Mouse (Mus musculus) hindbrain, postnatal 0 days (tissue): ENCODE data around the gene Oas1g. TPM values are rescaled to one million over a fixed set of nuclear protein-coding genes. Genes with fewer than 3 reads are reported as not detected.

ENCODE experiments used
- ATAC-seq: fragments of 200-750 bp; cut with Nextera tagmentation; 2 replicates; pipeline ENCODE4 v1.8.0; 2017; ENCODE audit warnings: mild to moderate bottlenecking, moderate TSS enrichment, moderate library complexity
- DNase-seq: peaks from one replicate; pipeline ENCODE4 v3.0.0-alpha.2; 2015; ENCODE audit warnings: low spot score
- H3K27ac ChIP-seq: fragments of 300-500 bp; sonication (generic); 2 replicates; pipeline ENCODE4 v1.5.1; 2014; ENCODE audit warnings: mild to moderate bottlenecking
- H3K27me3 ChIP-seq: fragments of 300-500 bp; sonication (generic); 2 replicates; pipeline ENCODE4 v1.6.1; 2014; ENCODE audit warnings: low read length, mixed read lengths; ENCODE audit not compliant: insufficient read depth
- H3K36me3 ChIP-seq: fragments of 300-500 bp; sonication (generic); 2 replicates; pipeline ENCODE4 v1.6.1; 2014; ENCODE audit warnings: low read length, mixed read lengths; ENCODE audit not compliant: insufficient read depth
- H3K4me1 ChIP-seq: fragments of 300-500 bp; sonication (generic); 2 replicates; pipeline ENCODE4 v1.6.1; 2014; ENCODE audit warnings: antibody characterized with exemption, low read length, mixed read lengths; ENCODE audit not compliant: insufficient read depth
- H3K4me2 ChIP-seq: fragments of 300-500 bp; sonication (generic); 2 replicates; pipeline ENCODE4 v1.6.1; 2014; ENCODE audit warnings: low read depth, mild to moderate bottlenecking, low read length, moderate library complexity, mixed read lengths
- H3K4me3 ChIP-seq: fragments of 300-500 bp; sonication (generic); 2 replicates; pipeline ENCODE4 v1.5.1; 2014; ENCODE audit warnings: low read length
- H3K9ac ChIP-seq: fragments of 300-500 bp; sonication (generic); replicated peaks from 2 replicates; pipeline ENCODE4 v1.6.1; 2014; ENCODE audit warnings: mild to moderate bottlenecking, low read length, moderate library complexity, mixed read lengths
- H3K9me3 ChIP-seq: fragments of 300-500 bp; sonication (generic); 2 replicates; pipeline ENCODE4 v1.6.1; 2016; ENCODE audit warnings: low read length, mixed read lengths
- CTCF ChIP-seq: IDR thresholded peaks from 2 replicates; pipeline ENCODE4 v1.5.1; 2016; ENCODE audit warnings: antibody characterized with exemption, control low read depth, low read depth
- WGBS: fragments of 180-500 bp; shearing (Covaris S2); extraction: QIAGEN DNeasy Blood & Tissue Kit; methylation state at CpG from one replicate; pipeline ENCODE4 v1.1.7; 2014; 5-methylcytosine and 5-hydroxymethylcytosine counted together
- polyA plus RNA-seq: library from polyadenylated mRNA; unstranded; fragments of >200 nt; fragmentation: Nextera tagmentation; extraction: Ambion mirVana; gene quantifications from 2 replicates; pipeline ENCODE4 v1.2.1, GENCODE M21; 2015
- total RNA-seq: library from RNA; depleted of rRNA; stranded (reverse); fragments of >200 nt; gene quantifications from 2 replicates; pipeline ENCODE4 v1.2.3, GENCODE M21; 2014

The Oas1g gene
- total and polyA plus RNA-seq, 2 experiments from 2014 or later: 0.26 to 1.4 TPM

GRCm38 (mm10) chr5:120871469-120871868 is 15.9 kb downstream of the Oas1g start:
- Histone ChIP-seq H3K9me3 (no peaks in the 10 kb centered on the region), H3K4me3 (no peak overlapping the region), H3K27me3 (no peaks in the 10 kb centered on the region), H3K4me2 (no peak overlapping the region), H3K9ac (no peak overlapping the region), H3K27ac (no peak overlapping the region), H3K36me3 (no peaks in the 10 kb centered on the region), H3K4me1 (no peaks in the 10 kb centered on the region)
- DNase-seq (no peak), ATAC-seq (no peak)
- no peak for TF ChIP-seq CTCF
- WGBS: 59% methylated on average over 2 of the region's 2 CpGs

- H3K36me3 ChIP-seq: no peaks in the 10 kb centered on the region
- no peaks in the 10 kb centered on the region for H3K9me3 ChIP-seq
- DNase-seq (no peak), ATAC-seq (no peak; the same call in 1 of the 2 replicates)
- WGBS: 84% methylated on average over 7 of the region's 7 CpGs
- no peaks in the 10 kb centered on the region for H3K27me3 ChIP-seq
- no peak overlapping the region for H3K9ac ChIP-seq
- no peak overlapping the region for H3K27ac ChIP-seq
- no peaks in the 10 kb centered on the region for H3K4me1 ChIP-seq
- no peak overlapping the region for H3K4me2 ChIP-seq
- no peak overlapping the region for H3K4me3 ChIP-seq
- no peak for TF ChIP-seq CTCF
Observed at GRCm38 (mm10) chr5:120870782-120871181, 16.6 kb downstream of the Oas1g start.

GRCm38 (mm10) chr5:120870081-120870480 is 17.3 kb downstream of the Oas1g start:
- no peaks in the 10 kb centered on the region for H3K27me3 ChIP-seq
- no peaks in the 10 kb centered on the region for H3K4me1 ChIP-seq
- H3K9me3 ChIP-seq: no peaks in the 10 kb centered on the region
- H3K4me2 ChIP-seq: no peak overlapping the region
- H3K36me3 ChIP-seq: no peaks in the 10 kb centered on the region
- no peak overlapping the region for H3K9ac ChIP-seq
- ATAC-seq: no peak
- no peak overlapping the region for H3K27ac ChIP-seq
- no peak for DNase-seq
- 59% methylated on average over 3 of the region's 3 CpGs for WGBS
- no peak for TF ChIP-seq CTCF
- H3K4me3 ChIP-seq: no peak overlapping the region

GRCm38 (mm10) chr5:120869436-120870015 is 17.9 kb downstream of the Oas1g start:
- no peaks in the 10 kb centered on the region for H3K36me3 ChIP-seq
- TF ChIP-seq CTCF: no peak
- H3K4me1 ChIP-seq: no peaks in the 10 kb centered on the region
- H3K4me2 ChIP-seq: no peak overlapping the region
- DNase-seq (no peak), ATAC-seq (no peak)
- H3K27ac ChIP-seq: no peak overlapping the region
- no peak overlapping the region for H3K9ac ChIP-seq
- no peaks in the 10 kb centered on the region for H3K9me3 ChIP-seq
- no peaks in the 10 kb centered on the region for H3K27me3 ChIP-seq
- H3K4me3 ChIP-seq: no peak overlapping the region
- WGBS: 87% methylated on average over 7 of the region's 7 CpGs

- TF ChIP-seq CTCF: peak; percentile 17; the same call in 1 of the 2 replicates
- Histone ChIP-seq H3K4me2 (no peak overlapping the region), H3K4me1 (no peaks in the 10 kb centered on the region), H3K27ac (no peak overlapping the region), H3K9me3 (no peaks in the 10 kb centered on the region), H3K9ac (no peak overlapping the region), H3K36me3 (no peaks in the 10 kb centered on the region), H3K27me3 (no peaks in the 10 kb centered on the region), H3K4me3 (no peak overlapping the region)
- DNase-seq (peak; percentile 5), ATAC-seq (no peak)
- 72% methylated on average over 3 of the region's 3 CpGs for WGBS
Observed at GRCm38 (mm10) chr5:120865336-120865860, 22.0 kb downstream of the Oas1g start.

- no peaks in the 10 kb centered on the region for H3K27me3 ChIP-seq
- H3K4me3 ChIP-seq: no peak within 1 kb of the TSS
- no peaks in the 10 kb centered on the region for H3K9me3 ChIP-seq
- WGBS: 50% methylated on average over 4 of the region's 4 CpGs
- no peak within 1 kb of the TSS for H3K9ac ChIP-seq
- no peak within 1 kb of the TSS for H3K27ac ChIP-seq
- DNase-seq: no peak
- TF ChIP-seq CTCF: no peak
- no peaks in the 10 kb centered on the region for H3K4me1 ChIP-seq
- ATAC-seq: no peak
- H3K36me3 ChIP-seq: no peaks in the 10 kb centered on the region
- no peak within 1 kb of the TSS for H3K4me2 ChIP-seq
Observed at GRCm38 (mm10) chr5:120861121-120861520, 26.3 kb downstream of the Oas1g start, which contains the start of gene Oas1h. Gene Oas1h (plus strand): TSS chr5:120861421.

GRCm38 (mm10) chr5:120859241-120859640 is 28.2 kb downstream of the Oas1g start:
- no peak overlapping the region for H3K27ac ChIP-seq
- H3K36me3 ChIP-seq: no peaks in the 10 kb centered on the region
- H3K4me3 ChIP-seq: no peak overlapping the region
- no peaks in the 10 kb centered on the region for H3K4me1 ChIP-seq
- no peak overlapping the region for H3K4me2 ChIP-seq
- H3K9me3 ChIP-seq: peaks cover 6% of the 10 kb centered on the region; the same call in 1 of the 2 replicates
- no peak for TF ChIP-seq CTCF
- no peaks in the 10 kb centered on the region for H3K27me3 ChIP-seq
- ATAC-seq (no peak), DNase-seq (no peak)
- no peak overlapping the region for H3K9ac ChIP-seq
- WGBS: 78% methylated on average over 2 of the region's 2 CpGs
